Mouse (Mus musculus): Measurements from ENCODE around the gene C330007P06Rik. TPM values are rescaled to one million over a fixed set of nuclear protein-coding genes. Genes with fewer than 3 reads are reported as not detected.

Gene C330007P06Rik
- total RNA-seq, 1 experiment from 2014 or later: 72.4 TPM

Other genes starting within 250 kb of the C330007P06Rik start
- gene Akap17b, start 228.7 kb downstream of the C330007P06Rik start, total RNA-seq (2017): 10.7 and 12.1 TPM in 2 replicates
- 1.8 and 2.2 TPM in 2 replicates for gene Slc25a43, start 130.5 kb downstream of the C330007P06Rik start, total RNA-seq (2017)
- 527 and 620 TPM in 2 replicates for gene Slc25a5, start 78.5 kb downstream of the C330007P06Rik start, total RNA-seq (2017)
- gene Ube2a, start 211 bp downstream of the C330007P06Rik start, total RNA-seq (2017): 10.0 and 12.4 TPM in 2 replicates
- 9.9 and 11.6 TPM in 2 replicates for gene Nkrf, start 28.8 kb upstream of the C330007P06Rik start, total RNA-seq (2017)
- gene Sept6, start 117.7 kb upstream of the C330007P06Rik start, total RNA-seq (2017): 120 and 122 TPM in 2 replicates
- gene Sowahd, start 174.7 kb upstream of the C330007P06Rik start, total RNA-seq (2017): not detected in 2 replicates
- gene Rpl39, start 211.3 kb upstream of the C330007P06Rik start, total RNA-seq (2017): 5,658 and 5,878 TPM in 2 replicates
- 53.0 and 71.3 TPM in 2 replicates for gene Upf3b, start 236.2 kb upstream of the C330007P06Rik start, total RNA-seq (2017)